29 mouse cellular contexts compared by ENCODE assay signal in genomic region chr5:122841126-122841525, GRCm38 (mm10).
"Had no signal": no experiment of that assay in that cellular context is flagged by ENCODE, and none has a peak within 500 bp of the region (broad histone marks: within the 10 kb centered on the region; RNA-seq: fewer than 3 reads in every experiment).

No protein-coding gene starts in this region.

- ATAC-seq: liver, embryonic 12.5 days; liver, postnatal 0 days; lung, postnatal 0 days; midbrain, embryonic 13.5 days; midbrain, embryonic 15.5 days; midbrain, embryonic 16.5 days had no signal

- H3K36me3 ChIP-seq: limb, embryonic 10.5 days; limb, embryonic 12.5 days; limb, embryonic 13.5 days; limb, embryonic 15.5 days; liver, embryonic 12.5 days; liver, embryonic 13.5 days; liver, embryonic 15.5 days; lung, embryonic 15.5 days; midbrain, embryonic 10.5 days; midbrain, embryonic 12.5 days; midbrain, embryonic 13.5 days; midbrain, embryonic 15.5 days had no signal

- DNase-seq: left cerebral cortex, postnatal 4 days; liver; liver, embryonic 13.5 days; liver, postnatal 0 days; lung, adult 18-20 months; lung, adult 2 months; lung, embryonic 14.5 days; lung, postnatal 10 days; lung, postnatal 14 days; lung, postnatal 36 days; lung, postnatal 4 days; midbrain, embryonic 14.5 days had no signal

- H3K4me3 ChIP-seq: limb, embryonic 10.5 days; limb, embryonic 12.5 days; limb, embryonic 13.5 days; limb, embryonic 15.5 days; liver, embryonic 12.5 days; liver, embryonic 13.5 days; liver, embryonic 15.5 days; lung, embryonic 15.5 days; megakaryocyte, embryonic 14.5 days; midbrain, embryonic 10.5 days; midbrain, embryonic 12.5 days; midbrain, embryonic 13.5 days; midbrain, embryonic 15.5 days; myocyte had no signal

- H3K27ac ChIP-seq: limb, embryonic 10.5 days; limb, embryonic 12.5 days; limb, embryonic 13.5 days; limb, embryonic 15.5 days; liver, embryonic 12.5 days; liver, embryonic 13.5 days; liver, embryonic 14.5 days; liver, embryonic 15.5 days; lung, embryonic 15.5 days; macrophage; midbrain, embryonic 10.5 days; midbrain, embryonic 12.5 days; midbrain, embryonic 13.5 days; midbrain, embryonic 15.5 days had no signal

- H3K4me1 ChIP-seq: limb, embryonic 10.5 days; limb, embryonic 12.5 days; limb, embryonic 13.5 days; limb, embryonic 15.5 days; liver, embryonic 12.5 days; liver, embryonic 13.5 days; liver, embryonic 15.5 days; lung, embryonic 15.5 days; midbrain, embryonic 10.5 days; midbrain, embryonic 12.5 days; midbrain, embryonic 13.5 days; midbrain, embryonic 15.5 days had no signal

- H3K9me3 ChIP-seq: limb, embryonic 10.5 days; limb, embryonic 12.5 days; limb, embryonic 13.5 days; limb, embryonic 15.5 days; liver, embryonic 12.5 days; liver, embryonic 13.5 days; liver, embryonic 15.5 days; lung, embryonic 15.5 days; midbrain, embryonic 10.5 days; midbrain, embryonic 12.5 days; midbrain, embryonic 13.5 days; midbrain, embryonic 15.5 days had no signal

- H3K27me3 ChIP-seq: limb, embryonic 12.5 days; limb, embryonic 13.5 days; limb, embryonic 15.5 days; liver, embryonic 12.5 days; liver, embryonic 13.5 days; liver, embryonic 15.5 days; lung, embryonic 15.5 days; midbrain, embryonic 12.5 days; midbrain, embryonic 13.5 days; midbrain, embryonic 15.5 days had no signal

- H3K9ac ChIP-seq: limb, embryonic 12.5 days; limb, embryonic 13.5 days; limb, embryonic 15.5 days; liver, embryonic 12.5 days; liver, embryonic 13.5 days; liver, embryonic 14.5 days; liver, embryonic 15.5 days; liver, postnatal 0 days; lung, embryonic 14.5 days; lung, embryonic 15.5 days; midbrain, embryonic 12.5 days; midbrain, embryonic 13.5 days; midbrain, embryonic 15.5 days had no signal
